Mouse (Mus musculus) cortical plate, adult 2 months (tissue): ENCODE results near the gene Rinl.

ENCODE experiments used
- CTCF ChIP-seq: fragments of 200-500 bp; IDR thresholded peaks from 2 replicates; pipeline ENCODE4 v1.5.1; 2011; ENCODE audit warnings: mild to moderate bottlenecking, control low read depth, low read length; ENCODE audit not compliant: insufficient read depth; ENCODE audit errors: extremely low read depth
- POLR2A ChIP-seq: fragments of 200-500 bp; IDR thresholded peaks from 2 replicates; pipeline ENCODE4 v1.6.1; 2011; ENCODE audit warnings: mild to moderate bottlenecking, low read length, control low read depth; ENCODE audit not compliant: insufficient read depth; ENCODE audit errors: extremely low read depth

DNA sequence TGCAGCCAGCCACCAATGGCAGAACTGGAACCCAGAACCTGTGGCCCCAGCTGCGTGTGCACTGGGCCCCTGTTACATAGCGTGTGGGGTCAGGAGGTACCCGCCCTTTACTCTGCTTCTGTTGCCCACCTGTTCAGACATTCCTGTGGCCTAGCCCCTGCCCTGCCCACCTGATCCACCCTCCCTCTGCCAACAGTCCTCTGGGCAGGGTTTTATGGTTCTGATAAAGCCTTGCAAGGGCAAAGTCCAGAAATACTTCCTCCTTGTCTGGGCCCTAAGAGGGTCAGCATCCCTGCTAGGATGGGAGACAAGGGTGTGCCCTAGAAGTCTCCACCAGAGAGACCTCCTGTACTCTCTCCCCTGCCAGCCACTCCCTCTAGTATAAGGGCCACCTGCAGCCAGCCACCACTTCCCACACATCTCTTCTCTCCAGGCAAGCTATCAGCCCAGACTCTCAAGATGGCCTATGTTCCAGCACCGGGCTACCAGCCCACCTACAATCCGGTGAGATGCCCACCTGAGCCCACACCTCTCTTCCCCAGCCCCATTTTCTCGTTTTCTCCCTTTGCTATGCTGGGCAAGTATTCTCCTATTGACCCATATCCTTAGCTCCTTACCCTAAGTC is 45.1 kb downstream of the Rinl start, which contains the start of gene Lgals4:
- no peak for TF ChIP-seq CTCF
- no peak for TF ChIP-seq POLR2A
